Mouse (Mus musculus) common myeloid progenitor, adult 5-6 weeks (primary cell): ENCODE results near the gene Cdh15. TPM values are rescaled to one million over a fixed set of nuclear protein-coding genes. Genes with fewer than 3 reads are reported as not detected.

ENCODE experiments used
- total RNA-seq: library from RNA; stranded (forward); fragments of 200-1000, 187-1606 nt; gene quantifications from 2 replicates; pipeline ENCODE4 v1.2.3, GENCODE M21; 2017

Gene Cdh15
- total RNA-seq, 1 experiment from 2014 or later: not detected

Other genes with a start within 250 kb of the Cdh15 start
- gene Galns, start 236.5 kb upstream of the Cdh15 start, total RNA-seq: 12.8 and 13.2 TPM in 2 replicates
- 12.8 TPM in 2 replicates for gene Trappc2l, start 236.3 kb upstream of the Cdh15 start, total RNA-seq
- not detected in 2 replicates for gene Pabpn1l, start 225.2 kb upstream of the Cdh15 start, total RNA-seq
- gene Cbfa2t3, start 148.9 kb upstream of the Cdh15 start, total RNA-seq: 9.0 and 28.2 TPM in 2 replicates
- gene Acsf3, start 72.5 kb upstream of the Cdh15 start, total RNA-seq: 7.3 and 7.9 TPM in 2 replicates
- 82.3 and 90.9 TPM in 2 replicates for gene Ankrd11, start 194.3 kb downstream of the Cdh15 start, total RNA-seq
- gene Spg7, start 215.0 kb downstream of the Cdh15 start, total RNA-seq: 50.3 and 51.8 TPM in 2 replicates